Mouse (Mus musculus) ES-Bruce4 (cell line): ENCODE measurements around the gene Gnao1. TPM values are rescaled to one million over a fixed set of nuclear protein-coding genes. Genes with fewer than 3 reads are reported as not detected.

Experiments used
- H3K27ac ChIP-seq: 2 replicates; pipeline ENCODE4 v1.5.1; 2012; ENCODE audit warnings: low read length, inconsistent platforms; ENCODE audit not compliant: insufficient read depth
- H3K27me3 ChIP-seq: 2 replicates; pipeline ENCODE4 v1.6.1; 2012; ENCODE audit warnings: mild to moderate bottlenecking, low read length, inconsistent platforms; ENCODE audit not compliant: control insufficient read depth, poor library complexity, insufficient read depth, severe bottlenecking
- H3K36me3 ChIP-seq: 2 replicates; pipeline ENCODE4 v1.6.1; 2012; ENCODE audit warnings: inconsistent platforms, mild to moderate bottlenecking, low read length, moderate library complexity; ENCODE audit not compliant: control insufficient read depth, poor library complexity, insufficient read depth, severe bottlenecking
- H3K4me1 ChIP-seq: one replicate; pipeline ENCODE4 v1.8.1; 2011; ENCODE audit warnings: low read length; ENCODE audit not compliant: control insufficient read depth, insufficient read depth
- H3K4me3 ChIP-seq: 2 replicates; pipeline ENCODE4 v1.5.1; 2011; ENCODE audit warnings: low read depth, mild to moderate bottlenecking, low read length
- H3K9ac ChIP-seq: 2 replicates; pipeline ENCODE4 v1.6.1; 2012; ENCODE audit warnings: low read depth, mild to moderate bottlenecking, inconsistent platforms; ENCODE audit not compliant: poor library complexity, severe bottlenecking
- H3K9me3 ChIP-seq: replicated peaks from 2 replicates; pipeline ENCODE4 v1.6.1; 2012; ENCODE audit warnings: mild to moderate bottlenecking, low read length, inconsistent platforms; ENCODE audit not compliant: control insufficient read depth, poor library complexity, insufficient read depth, severe bottlenecking
- CTCF ChIP-seq: IDR thresholded peaks from one replicate; pipeline ENCODE4 v1.8.1; 2011; ENCODE audit warnings: low read depth, low read length
- EP300 ChIP-seq: IDR thresholded peaks from 2 replicates; pipeline ENCODE4 v1.6.1; 2011; ENCODE audit warnings: low read depth, low read length; ENCODE audit not compliant: insufficient read depth
- POLR2A ChIP-seq: IDR thresholded peaks from one replicate; pipeline ENCODE4 v1.8.1; 2011; ENCODE audit warnings: low read length; ENCODE audit not compliant: insufficient read depth
- polyA plus RNA-seq: library from polyadenylated mRNA; stranded (reverse); fragments of >200 nt; gene quantifications from 2 replicates; pipeline ENCODE4 v1.2.4, GENCODE M21; 2011; ENCODE audit warnings: low read depth; ENCODE audit not compliant: missing spikeins, insufficient read depth, insufficient read length

Gene Gnao1
- polyA plus RNA-seq, 1 experiment, result 5.0 TPM

DNA sequence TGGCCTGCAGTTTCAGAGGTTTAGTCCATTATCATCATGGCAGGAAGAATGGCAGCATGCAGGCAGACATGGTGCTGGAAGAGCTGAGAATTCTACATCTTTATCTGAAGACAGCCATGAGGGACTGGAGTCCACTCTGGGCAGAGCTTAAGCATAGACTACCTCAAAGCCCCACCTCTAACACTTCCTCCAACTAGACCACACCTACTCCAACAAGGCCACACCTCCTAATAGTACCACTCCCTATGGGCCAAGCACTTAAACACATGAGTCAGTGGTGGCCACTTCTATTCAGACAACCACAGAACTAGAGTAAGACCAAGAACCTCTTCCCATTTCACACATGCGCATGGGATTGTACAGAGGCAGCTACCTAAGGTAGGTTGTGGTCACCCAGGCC is 136.6 kb downstream of the Gnao1 start:
- Histone ChIP-seq H3K9ac (no peak overlapping the region), H3K4me3 (no peak overlapping the region), H3K9me3 (no peaks in the 10 kb centered on the region), H3K4me1 (no peaks in the 10 kb centered on the region), H3K27ac (no peak overlapping the region), H3K36me3 (no peaks in the 10 kb centered on the region), H3K27me3 (no peaks in the 10 kb centered on the region)
- TF ChIP-seq CTCF (no peak), EP300 (no peak), POLR2A (no peak)

DNA sequence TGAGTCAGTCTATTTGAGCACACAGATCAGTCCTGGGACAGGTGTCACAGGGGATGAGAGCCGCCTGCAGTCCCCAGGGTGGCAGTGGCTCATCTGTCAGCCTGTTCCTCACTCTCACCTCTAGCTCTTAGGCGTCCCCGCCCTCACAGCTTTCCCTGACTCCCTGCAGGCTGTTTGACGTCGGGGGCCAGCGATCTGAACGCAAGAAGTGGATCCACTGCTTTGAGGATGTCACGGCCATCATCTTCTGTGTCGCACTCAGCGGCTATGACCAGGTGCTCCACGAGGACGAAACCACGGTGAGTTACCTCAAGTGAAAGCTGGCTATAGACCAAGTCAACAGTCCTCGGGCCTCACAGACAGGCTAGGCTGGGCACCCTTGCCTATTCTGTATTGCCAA is 140.4 kb downstream of the Gnao1 start:
- TF ChIP-seq POLR2A (no peak), CTCF (no peak), EP300 (no peak)
- Histone ChIP-seq H3K4me3 (no peak overlapping the region), H3K4me1 (no peaks in the 10 kb centered on the region), H3K9ac (no peak overlapping the region), H3K27ac (no peak overlapping the region), H3K9me3 (no peaks in the 10 kb centered on the region), H3K36me3 (no peaks in the 10 kb centered on the region), H3K27me3 (no peaks in the 10 kb centered on the region)

DNA sequence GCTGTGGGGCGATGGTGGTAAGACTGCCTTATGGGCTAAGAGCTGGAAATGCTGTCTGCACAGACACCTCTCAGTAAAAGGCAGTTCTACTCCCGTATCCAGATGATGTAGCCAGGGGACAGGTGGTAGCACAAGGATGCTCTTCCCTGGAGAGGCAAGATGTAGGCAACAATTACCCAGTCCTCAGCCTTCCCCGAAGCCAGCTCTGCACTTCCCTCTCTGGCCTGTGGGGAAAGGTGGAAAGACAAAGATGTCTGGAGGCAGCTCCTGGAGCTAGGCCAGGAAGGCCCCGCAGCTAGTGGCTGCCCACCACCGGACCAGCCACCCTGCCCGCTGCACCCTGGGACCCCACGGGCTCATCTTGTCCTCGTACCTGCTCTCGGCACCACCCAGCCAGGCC is 142.7 kb downstream of the Gnao1 start:
- no peak overlapping the region for H3K27ac ChIP-seq
- H3K27me3 ChIP-seq, result no peaks in the 10 kb centered on the region
- no peak overlapping the region for H3K9ac ChIP-seq
- no peak overlapping the region for H3K4me3 ChIP-seq
- no peaks in the 10 kb centered on the region for H3K4me1 ChIP-seq
- TF ChIP-seq POLR2A, result no peak
- TF ChIP-seq EP300, result no peak
- TF ChIP-seq CTCF, result no peak
- H3K9me3 ChIP-seq, result no peaks in the 10 kb centered on the region
- H3K36me3 ChIP-seq, result no peaks in the 10 kb centered on the region

DNA sequence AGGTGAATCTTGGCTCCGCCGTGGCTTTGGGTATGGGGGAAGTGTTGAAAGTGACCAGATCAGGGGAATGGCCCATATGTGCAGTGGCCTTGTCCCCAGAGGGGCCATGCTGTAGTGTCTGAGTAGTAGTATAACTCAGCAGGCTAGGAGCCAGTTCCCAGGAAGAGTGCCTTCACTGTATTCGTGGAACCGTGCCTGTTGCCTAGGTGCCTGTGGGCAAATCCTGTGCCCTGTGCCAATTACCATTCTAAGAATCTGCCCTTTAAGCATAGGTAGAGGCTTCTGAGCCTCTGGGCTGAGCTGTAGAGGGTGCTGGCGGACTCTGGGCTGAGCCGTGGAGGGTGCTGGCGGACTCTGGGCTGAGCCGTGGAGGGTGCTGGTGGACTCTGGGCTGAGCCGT is 148.6 kb downstream of the Gnao1 start:
- TF ChIP-seq EP300 (no peak), POLR2A (no peak)
- Histone ChIP-seq H3K4me3 (no peak overlapping the region), H3K27ac (no peak overlapping the region), H3K9me3 (no peaks in the 10 kb centered on the region), H3K36me3 (no peaks in the 10 kb centered on the region), H3K9ac (no peak overlapping the region), H3K4me1 (no peaks in the 10 kb centered on the region), H3K27me3 (no peaks in the 10 kb centered on the region)

DNA sequence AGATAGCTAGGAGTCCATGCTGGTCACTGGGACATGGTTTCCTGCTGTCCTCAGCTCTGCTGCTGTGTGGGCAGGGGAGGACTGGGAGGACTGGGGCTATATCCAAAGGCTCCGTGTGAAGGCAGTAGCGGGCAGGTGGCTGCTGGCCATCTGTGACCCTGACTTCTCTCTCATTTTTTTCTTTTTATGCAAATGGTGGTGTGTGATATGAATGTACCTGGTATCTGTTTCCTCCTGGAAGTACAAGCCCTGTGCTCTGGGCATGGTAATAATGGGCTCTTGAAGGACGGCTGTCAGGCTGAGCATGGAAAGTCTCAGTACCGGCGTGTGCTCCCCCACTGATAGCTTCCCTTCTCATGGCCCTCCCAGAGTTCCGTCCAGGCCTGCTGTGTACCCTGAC is 151.1 kb downstream of the Gnao1 start:
- Histone ChIP-seq H3K9me3 (no peaks in the 10 kb centered on the region), H3K4me3 (no peak overlapping the region), H3K9ac (no peak overlapping the region), H3K4me1 (no peaks in the 10 kb centered on the region), H3K36me3 (no peaks in the 10 kb centered on the region), H3K27ac (no peak overlapping the region), H3K27me3 (no peaks in the 10 kb centered on the region)
- TF ChIP-seq EP300 (no peak), POLR2A (no peak), CTCF (no peak)

DNA sequence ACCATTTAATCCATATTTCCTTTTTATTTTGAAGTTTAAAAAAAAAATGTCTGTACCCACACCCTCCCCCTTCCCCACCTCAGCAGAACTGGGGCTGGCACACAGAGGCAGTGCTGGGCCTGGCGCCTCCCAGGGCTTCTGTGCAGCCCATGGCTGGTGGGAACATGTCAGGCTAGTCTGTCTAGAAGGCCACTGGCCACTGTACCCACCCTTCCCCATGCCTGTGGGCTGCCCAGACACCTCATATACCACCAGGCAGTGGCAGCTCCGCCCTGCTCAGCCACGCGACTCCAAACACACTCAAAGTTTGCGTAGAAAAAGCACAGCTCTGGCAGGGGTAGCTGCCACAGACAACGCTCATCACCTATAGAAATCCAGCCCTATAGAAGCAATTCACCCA is 158.5 kb downstream of the Gnao1 start:
- TF ChIP-seq EP300 (no peak), POLR2A (no peak), CTCF (no peak)
- no peaks in the 10 kb centered on the region for H3K4me1 ChIP-seq
- no peaks in the 10 kb centered on the region for H3K27me3 ChIP-seq
- H3K4me3 ChIP-seq, result no peak overlapping the region
- no peaks in the 10 kb centered on the region for H3K36me3 ChIP-seq
- no peaks in the 10 kb centered on the region for H3K9me3 ChIP-seq
- no peak overlapping the region for H3K9ac ChIP-seq
- no peak overlapping the region for H3K27ac ChIP-seq
